Mouse (Mus musculus): Measurements from ENCODE around the gene Ier5l. TPM values are rescaled to one million over a fixed set of nuclear protein-coding genes. Genes with fewer than 3 reads are reported as not detected.

The Ier5l gene
- polyA plus RNA-seq, 2 experiments = 0.10 to 0.86 TPM

DNA sequence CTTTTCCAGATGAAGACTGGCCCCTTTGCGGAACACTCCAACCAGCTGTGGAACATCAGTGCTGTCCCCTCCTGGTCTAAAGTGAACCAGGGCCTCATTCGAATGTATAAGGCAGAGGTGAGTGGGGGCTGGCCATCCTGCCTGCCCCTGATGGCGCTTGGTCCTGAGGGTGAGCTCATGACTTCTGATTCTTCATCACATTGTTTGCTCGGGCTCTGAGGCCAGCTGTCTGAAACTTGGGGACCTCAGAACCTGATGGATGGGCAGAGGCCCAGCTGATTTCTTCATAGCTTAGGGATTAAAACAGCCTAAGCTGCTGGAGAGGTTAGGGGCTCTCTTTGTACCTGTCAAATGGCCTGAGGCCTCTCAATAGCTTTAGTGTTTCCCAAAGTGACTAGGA is 30.7 kb downstream of the Ier5l start:
- Histone ChIP-seq H3K9ac (replicated peaks) (no peak overlapping the region), H3K36me3 (replicated peaks; ENCODE audit: control insufficient read depth, insufficient read depth, low read depth) (peaks cover 42% of the 10 kb centered on the region), H3K4me2 (ENCODE audit: low read depth) (no peak overlapping the region), H3K27ac (no peak overlapping the region), H3K9me3 (ENCODE audit: control insufficient read depth, low read length) (no peaks in the 10 kb centered on the region), H3K4me1 (replicated peaks; ENCODE audit: control insufficient read depth in 2 of 2, insufficient read depth in 2 of 2, low read length in 1 of 2) (peaks cover 3 to 25% of the 10 kb centered on the region in 2 experiments), H3K27me3 (ENCODE audit: control insufficient read depth, insufficient read depth, low read length) (no peaks in the 10 kb centered on the region), H3K4me3 (ENCODE audit: insufficient read depth in 1 of 2, low read depth in 2 of 2, low read length in 2 of 2) (no peak overlapping the region)
- no peak for ATAC-seq (ENCODE audit: insufficient read depth)
- DNase-seq (ENCODE audit: low read depth in 3 of 3, low spot score in 3 of 3) = no peak
- TF ChIP-seq EP300 (IDR thresholded peaks at IDR 0.05; ENCODE audit: low read depth) = no peak
- TF ChIP-seq CTCF (IDR thresholded peaks at IDR 0.05; ENCODE audit: low read depth) = no peak
- WGBS (ENCODE audit: insufficient replicate concordance) = 72% methylated on average over 4 of the region's 4 CpGs

DNA sequence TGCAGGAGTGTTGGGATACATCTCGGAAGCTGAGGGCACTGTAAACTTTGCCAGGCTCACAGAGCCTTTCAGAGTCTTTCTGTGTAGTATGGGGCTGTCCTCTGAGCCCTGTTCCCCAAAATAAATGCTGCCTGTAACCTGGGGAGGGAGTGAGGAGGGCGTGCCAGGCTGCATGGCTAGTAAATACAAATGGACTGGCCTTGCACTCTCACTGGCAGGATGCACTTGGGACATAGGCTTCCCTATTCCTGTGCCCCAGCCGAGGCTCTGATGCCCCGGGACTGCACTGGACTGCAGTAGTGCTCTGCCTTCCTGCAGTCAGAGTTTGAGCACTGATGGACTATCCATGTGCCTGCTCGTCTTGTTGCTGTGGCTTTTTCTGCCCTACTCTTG is 31.5 kb downstream of the Ier5l start:
- Histone ChIP-seq H3K27ac (no peak overlapping the region), H3K27me3 (ENCODE audit: control insufficient read depth, insufficient read depth, low read length) (no peaks in the 10 kb centered on the region), H3K4me3 (ENCODE audit: insufficient read depth in 1 of 2, low read depth in 2 of 2, low read length in 2 of 2) (no peak overlapping the region), H3K4me2 (ENCODE audit: low read depth) (peak overlapping the region; percentile 49), H3K9me3 (ENCODE audit: control insufficient read depth, low read length) (no peaks in the 10 kb centered on the region), H3K36me3 (replicated peaks; ENCODE audit: control insufficient read depth, insufficient read depth, low read depth) (peaks cover 46% of the 10 kb centered on the region), H3K9ac (replicated peaks) (no peak overlapping the region), H3K4me1 (replicated peaks; ENCODE audit: control insufficient read depth in 2 of 2, insufficient read depth in 2 of 2, low read length in 1 of 2) (peaks cover 3 to 25% of the 10 kb centered on the region in 2 experiments)
- DNase-seq (ENCODE audit: low read depth in 3 of 3, low spot score in 3 of 3) (no peak), ATAC-seq (ENCODE audit: insufficient read depth) (no peak)
- TF ChIP-seq EP300 (IDR thresholded peaks at IDR 0.05; ENCODE audit: low read depth) (no peak), CTCF (IDR thresholded peaks at IDR 0.05; ENCODE audit: low read depth) (no peak)
- 65% methylated on average over 5 of the region's 5 CpGs for WGBS (ENCODE audit: insufficient replicate concordance)

DNA sequence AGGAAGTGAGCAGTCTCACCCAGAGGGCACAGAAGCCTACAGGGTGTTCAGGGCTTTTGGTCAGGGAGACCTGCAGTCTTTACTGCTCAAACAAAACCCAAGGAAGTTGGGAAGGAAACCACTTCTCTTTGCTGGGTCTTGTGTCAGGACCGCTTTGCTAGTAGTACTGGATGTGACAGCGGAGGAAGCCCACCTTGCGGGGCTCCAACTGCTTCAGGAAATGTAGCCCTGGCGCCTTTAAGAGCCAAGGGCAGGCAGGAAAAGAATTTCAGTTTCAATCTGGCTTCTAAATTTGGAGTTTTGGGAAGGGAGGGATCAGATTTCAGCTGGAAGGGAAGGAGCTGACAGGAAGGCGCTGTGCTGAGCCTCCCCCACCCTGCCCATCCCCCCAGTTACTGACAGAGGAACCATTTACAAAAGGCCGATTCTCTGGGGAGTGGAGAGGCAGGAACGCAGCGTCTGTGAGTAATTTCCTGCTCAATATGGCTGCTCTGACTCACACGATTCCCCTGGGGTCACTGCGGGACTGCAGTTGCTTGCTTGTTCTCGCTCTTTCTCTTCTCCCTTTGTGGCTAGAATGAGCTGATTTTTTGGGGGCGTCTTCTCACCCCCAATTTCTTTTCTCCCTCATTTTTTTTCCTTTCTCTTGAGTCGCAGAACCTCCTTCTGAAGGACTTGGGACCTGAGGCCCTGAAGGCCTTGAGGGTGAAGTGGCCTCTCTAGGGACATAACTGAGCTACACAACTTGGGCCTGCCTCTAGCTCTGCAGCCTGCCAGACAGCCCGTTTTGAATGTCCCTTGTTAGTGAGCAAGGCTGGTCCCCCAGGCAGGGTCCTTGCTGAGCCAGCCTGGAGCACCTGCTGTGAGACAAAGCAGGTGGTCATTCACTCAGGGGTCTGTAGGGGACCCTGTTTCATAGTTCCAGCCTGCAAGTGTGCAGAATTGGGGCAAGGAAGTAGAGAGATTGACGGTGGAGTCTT is 32.2 kb downstream of the Ier5l start:
- DNase-seq (ENCODE audit: low read depth in 3 of 3, low spot score in 3 of 3) (no peak), ATAC-seq (ENCODE audit: insufficient read depth) (0 out of 2 replicates have a peak, but pooled peaks have one; percentile 9)
- 0 out of 2 replicates have a peak overlapping the region, but pooled peaks have one; percentile 15 for H3K9ac ChIP-seq (replicated peaks)
- H3K4me2 ChIP-seq (ENCODE audit: low read depth) = peak overlapping the region; percentile 49
- peak overlapping the region; percentile 49 for H3K27ac ChIP-seq
- H3K27me3 ChIP-seq (ENCODE audit: control insufficient read depth, insufficient read depth, low read length) = no peaks in the 10 kb centered on the region
- TF ChIP-seq CTCF (IDR thresholded peaks at IDR 0.05; ENCODE audit: low read depth) = no peak
- no peak for TF ChIP-seq EP300 (IDR thresholded peaks at IDR 0.05; ENCODE audit: low read depth)
- no peak overlapping the region for H3K4me3 ChIP-seq (ENCODE audit: insufficient read depth in 1 of 2, low read depth in 2 of 2, low read length in 2 of 2)
- no peaks in the 10 kb centered on the region for H3K9me3 ChIP-seq (ENCODE audit: control insufficient read depth, low read length)
- 51% methylated on average over 15 of the region's 15 CpGs for whole genome bisulfite sequencing (ENCODE audit: insufficient replicate concordance)
- H3K4me1 ChIP-seq (replicated peaks; ENCODE audit: control insufficient read depth in 2 of 2, insufficient read depth in 2 of 2, low read length in 1 of 2) = peaks cover 3 to 25% of the 10 kb centered on the region in 2 experiments
- H3K36me3 ChIP-seq (replicated peaks; ENCODE audit: control insufficient read depth, insufficient read depth, low read depth) = peaks cover 53% of the 10 kb centered on the region

DNA sequence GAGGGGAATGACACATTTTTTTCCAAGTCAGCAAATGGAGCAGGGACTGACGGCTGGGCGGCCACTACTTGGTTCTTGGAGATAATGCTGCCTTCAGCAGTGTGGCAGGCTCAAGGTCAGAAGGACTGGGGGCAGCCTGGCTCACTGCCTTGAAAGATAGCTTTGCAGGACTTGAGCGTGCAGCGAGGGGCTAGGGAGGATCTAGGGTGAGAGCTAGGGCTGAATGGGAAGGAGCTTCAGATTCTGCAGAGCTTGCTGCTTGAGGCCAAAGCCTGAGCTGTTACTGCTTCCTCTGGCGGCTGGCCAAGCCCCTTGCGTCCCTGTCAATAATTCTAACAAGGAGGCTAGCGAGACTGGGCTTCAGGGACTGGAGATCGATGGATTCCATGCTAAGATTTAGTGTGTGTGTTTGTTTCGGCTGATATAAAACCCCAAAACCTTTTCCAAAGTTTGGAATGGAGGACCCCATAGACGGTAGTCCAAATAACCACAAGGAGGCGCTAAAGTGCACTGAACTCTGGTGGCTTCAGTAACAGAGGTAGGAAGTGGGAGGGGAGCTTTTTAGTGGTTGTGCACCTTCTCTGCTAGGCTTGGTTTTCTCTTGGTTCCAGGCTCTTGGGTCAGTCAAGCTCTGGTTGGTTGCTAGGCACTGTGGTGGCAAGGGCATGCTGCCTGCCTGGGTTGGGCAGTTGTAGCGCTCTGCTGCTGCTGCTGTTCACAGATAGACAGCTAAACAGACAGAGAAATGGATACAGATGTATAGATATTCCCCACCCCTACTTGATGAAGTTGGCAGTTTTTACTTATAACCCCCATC is 33.1 kb downstream of the Ier5l start:
- H3K9ac ChIP-seq (replicated peaks) = no peak overlapping the region

More for the DNA sequence above, 33.1 kb downstream of the Ier5l start:
- ATAC-seq (ENCODE audit: insufficient read depth) = peak; percentile 33
- no peak for TF ChIP-seq EP300 (IDR thresholded peaks at IDR 0.05; ENCODE audit: low read depth)
- TF ChIP-seq CTCF (IDR thresholded peaks at IDR 0.05; ENCODE audit: low read depth) = peak; percentile 78
- peaks cover 53% of the 10 kb centered on the region for H3K36me3 ChIP-seq (replicated peaks; ENCODE audit: control insufficient read depth, insufficient read depth, low read depth)
- no peak overlapping the region for H3K4me3 ChIP-seq (ENCODE audit: insufficient read depth in 1 of 2, low read depth in 2 of 2, low read length in 2 of 2)
- H3K27me3 ChIP-seq (ENCODE audit: control insufficient read depth, insufficient read depth, low read length) = no peaks in the 10 kb centered on the region
- WGBS (ENCODE audit: insufficient replicate concordance) = 28% methylated on average over 12 of the region's 12 CpGs
- DNase-seq (ENCODE audit: low read depth in 3 of 3, low spot score in 3 of 3) = peak in 1 of 3 experiments; percentile 51
- H3K4me1 ChIP-seq (replicated peaks; ENCODE audit: control insufficient read depth in 2 of 2, insufficient read depth in 2 of 2, low read length in 1 of 2) = peaks cover 3 to 25% of the 10 kb centered on the region in 2 experiments
- peak overlapping the region; percentile 49 for H3K27ac ChIP-seq
- H3K4me2 ChIP-seq (ENCODE audit: low read depth) = peak overlapping the region; percentile 30
- no peaks in the 10 kb centered on the region for H3K9me3 ChIP-seq (ENCODE audit: control insufficient read depth, low read length)
